Mouse (Mus musculus) spleen, adult 10 weeks (tissue): Measurements from ENCODE around the gene Amph. TPM values are rescaled to one million over a fixed set of nuclear protein-coding genes. Genes with fewer than 3 reads are reported as not detected.

Source experiments
- polyA plus RNA-seq: library from polyadenylated mRNA; stranded (reverse); fragments of 350-450 nt; fragmentation: Illumina TruSeq; extraction: RNeasy Lipid Tissue Mini Kit (QIAGEN cat#74804); gene quantifications from one replicate; pipeline ENCODE4 v1.2.3, GENCODE M21; 2015; ENCODE audit warnings: low replicate concordance; ENCODE audit not compliant: insufficient read depth

The Amph gene
- 1.6 TPM for polyA plus RNA-seq

GRCm38 (mm10) chr13:18948171-18949028 is at the start of gene Amph:
Gene Amph, plus strand, starts transcription at chr13:18948205.

Other genes starting within 250 kb of the Amph start
- gene Vps41, start 230.9 kb upstream of the Amph start, polyA plus RNA-seq, result 80.3 TPM